Mouse (Mus musculus): ENCODE measurements around the gene Fshb. TPM values are rescaled to one million over a fixed set of nuclear protein-coding genes. Genes with fewer than 3 reads are reported as not detected.

The Fshb gene
- polyA plus RNA-seq (2015; fragmentation: Illumina TruSeq; extraction: RNeasy Lipid Tissue Mini Kit (QIAGEN cat#74804); ENCODE audit: insufficient read depth, low read depth, low replicate concordance), result not detected

GRCm38 (mm10) chr2:107059556-107059955 lies at the start of gene Fshb:
TSS of gene Fshb (minus strand) at chr2:107059656.

Other genes starting within 250 kb of the Fshb start
- 3.9 TPM for gene Arl14ep, start 85.2 kb downstream of the Fshb start, polyA plus RNA-seq (2015; fragmentation: Illumina TruSeq; extraction: RNeasy Lipid Tissue Mini Kit (QIAGEN cat#74804); ENCODE audit: insufficient read depth, low read depth, low replicate concordance)
- 0.22 TPM for gene Kcna4, start 231.0 kb upstream of the Fshb start, polyA plus RNA-seq (2015; fragmentation: Illumina TruSeq; extraction: RNeasy Lipid Tissue Mini Kit (QIAGEN cat#74804); ENCODE audit: insufficient read depth, low read depth, low replicate concordance)